Mouse (Mus musculus) cerebellum, postnatal 36 days (tissue): Measurements from ENCODE around the gene Deaf1.
"Not testable (repeated sequence)": the region's sequence is repeated elsewhere in the genome, so short reads cannot be mapped to it uniquely, and the experiment has no call there.

Source experiments
- DNase-seq, 2 experiments: peaks; one replicate each; pipeline ENCODE4 v3.0.0; 2021 to 2022; ENCODE audit warnings: mixed read lengths in 2 of 2

Gene Deaf1

DNA sequence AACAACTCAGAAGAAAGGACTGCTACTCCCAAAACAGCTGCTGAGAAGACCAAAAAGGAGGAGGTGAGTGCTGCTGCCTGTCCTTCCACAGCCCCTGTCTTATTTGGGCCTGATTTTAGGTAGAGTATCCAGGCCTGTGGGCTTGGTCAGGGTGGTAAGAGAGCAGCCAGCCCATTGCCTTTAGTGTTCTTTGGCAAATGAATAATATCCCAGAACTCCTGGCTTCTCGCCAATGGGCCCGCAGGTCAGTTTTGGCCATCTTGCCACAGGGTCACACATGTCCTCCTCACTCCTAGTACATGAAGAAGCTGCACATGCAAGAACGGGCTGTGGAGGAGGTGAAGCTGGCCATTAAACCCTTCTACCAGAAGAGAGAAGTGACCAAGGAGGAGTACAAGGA, 66.0 kb downstream of the Deaf1 start:
- DNase-seq = no peak

DNA sequence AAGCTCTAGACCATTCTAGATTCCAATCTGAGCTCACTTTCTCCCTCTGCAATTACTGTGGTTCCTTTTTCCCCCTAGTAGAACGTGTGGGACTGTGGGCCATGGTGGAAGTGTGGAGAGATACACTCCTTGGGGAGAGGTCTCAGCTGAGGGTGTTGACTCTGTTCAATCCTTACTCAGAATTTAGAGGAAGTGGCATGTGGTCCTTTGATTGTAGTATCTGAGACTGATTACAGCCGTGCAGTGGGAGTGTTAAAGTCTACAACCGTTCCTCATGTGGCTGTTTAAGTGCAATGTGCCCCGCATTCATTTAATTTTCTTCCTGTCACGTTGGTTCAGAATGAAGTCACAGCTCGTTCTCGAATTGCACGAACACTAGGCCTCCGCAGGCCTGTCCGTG, 71.3 kb downstream of the Deaf1 start:
- no peak for DNase-seq

DNA sequence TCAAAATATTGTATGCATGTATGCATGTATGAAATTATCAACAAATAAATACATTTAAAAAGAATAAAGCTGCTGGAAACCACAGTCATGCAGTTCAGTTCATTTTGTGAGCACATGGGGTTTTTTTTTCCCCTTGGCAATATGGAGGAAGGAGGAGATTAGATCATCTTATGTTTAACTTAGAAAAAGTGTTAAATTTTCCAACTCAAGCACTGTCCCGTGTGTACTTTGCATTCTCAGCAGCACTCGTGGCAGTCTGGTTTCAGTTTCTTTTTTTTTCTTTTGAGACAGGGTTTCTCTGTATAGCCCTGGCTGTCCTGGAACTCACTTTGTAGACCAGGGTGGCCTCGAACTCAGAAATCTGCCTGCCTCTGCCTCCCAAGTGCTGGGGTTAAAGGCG, 77.0 kb downstream of the Deaf1 start:
- DNase-seq = not testable (repeated sequence)
